Mouse (Mus musculus): ENCODE data around the gene Pnp.
A peak's percentile ranks its signal among the peaks of the same experiment; 100 is the strongest.
"Not testable (repeated sequence)": the region's sequence is repeated elsewhere in the genome, so short reads cannot be mapped to it uniquely, and the experiment has no call there.

Gene Pnp

DNA sequence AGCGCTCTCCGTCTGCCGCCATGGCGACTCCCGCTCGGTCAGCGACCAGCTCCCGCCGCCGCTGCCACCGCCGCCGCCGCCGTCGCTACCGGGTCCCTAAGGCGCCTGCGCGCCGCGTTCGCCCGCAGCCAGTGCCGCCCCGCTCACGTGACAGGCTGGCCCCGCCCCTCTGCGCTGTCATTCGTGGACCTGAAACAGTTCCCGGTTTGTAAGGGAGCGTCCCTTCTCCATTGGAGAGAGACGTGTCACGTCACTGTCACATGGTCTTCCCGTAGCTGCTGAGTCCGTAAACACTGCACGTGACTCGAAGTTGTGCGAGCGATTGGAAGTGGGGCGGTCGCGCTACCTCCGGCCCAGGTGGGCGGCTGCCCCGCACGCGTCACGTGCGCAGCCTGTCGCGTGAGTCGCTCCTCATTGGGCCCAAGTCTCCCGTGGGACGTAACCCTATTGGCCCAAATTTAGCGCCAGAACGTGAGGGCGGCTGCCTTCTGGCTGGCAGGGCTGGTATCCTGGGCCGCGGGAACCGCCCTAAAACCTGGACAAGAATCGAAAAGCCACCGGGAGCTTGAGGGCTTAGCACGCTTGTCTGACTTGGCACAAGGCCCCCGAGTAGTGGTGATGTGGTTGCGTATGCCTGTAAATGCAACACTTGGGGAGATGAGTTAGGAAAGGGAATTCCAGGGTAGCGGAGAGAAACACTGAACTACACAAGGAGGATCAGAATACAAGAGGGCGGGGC, at the start of gene Pnp, which contains the start of gene Pip4p1:
TSS of gene Pnp (plus strand) at position 329 of the 739 bp plus-strand sequence.
TSS of gene Pip4p1 (minus strand) at position 103 of the 739 bp plus-strand sequence.
- DNase-seq (ENCODE audit: low spot score) = peak; percentile 99

DNA sequence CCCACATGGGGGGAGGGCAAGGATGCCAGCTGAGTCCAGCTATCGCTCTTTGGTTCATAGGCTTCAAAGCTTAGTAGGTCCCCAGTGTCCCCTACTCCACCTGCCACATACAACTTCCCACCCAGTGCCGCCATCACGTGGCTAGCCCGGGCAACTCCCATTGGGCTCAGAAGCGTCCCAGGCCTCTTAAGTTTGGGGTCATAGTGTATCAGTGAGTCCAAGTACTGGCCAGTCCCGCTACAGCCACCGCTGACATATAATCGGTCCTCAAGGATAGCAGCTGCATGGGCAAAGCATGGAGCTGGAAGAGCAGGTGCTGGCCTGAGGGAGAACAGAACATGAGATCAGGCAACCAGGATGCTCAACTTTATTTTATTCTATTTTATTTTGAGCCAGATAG, 39.3 kb upstream of the Pnp start:
- no peak for DNase-seq (ENCODE audit: low spot score)

DNA sequence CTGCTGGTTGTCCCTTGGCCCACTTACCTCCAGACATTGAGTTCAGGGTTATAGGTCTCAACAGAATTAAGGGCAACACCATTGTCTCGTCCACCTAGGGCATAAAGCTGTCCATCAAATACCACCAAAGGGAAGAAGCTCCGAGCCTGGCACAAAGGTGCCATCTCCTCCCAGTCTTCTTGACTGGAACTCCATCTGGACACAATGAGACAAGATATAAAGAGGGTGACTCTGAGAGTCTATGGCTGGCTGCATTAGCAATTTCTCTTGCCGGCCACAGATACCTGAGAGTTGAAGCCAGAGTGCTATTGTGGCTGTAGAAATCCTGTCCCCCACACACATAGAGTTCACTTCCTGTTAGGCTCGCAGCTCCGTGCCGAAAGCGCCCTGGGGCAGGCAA, 38.8 kb upstream of the Pnp start:
- DNase-seq (ENCODE audit: low spot score) = no peak

DNA sequence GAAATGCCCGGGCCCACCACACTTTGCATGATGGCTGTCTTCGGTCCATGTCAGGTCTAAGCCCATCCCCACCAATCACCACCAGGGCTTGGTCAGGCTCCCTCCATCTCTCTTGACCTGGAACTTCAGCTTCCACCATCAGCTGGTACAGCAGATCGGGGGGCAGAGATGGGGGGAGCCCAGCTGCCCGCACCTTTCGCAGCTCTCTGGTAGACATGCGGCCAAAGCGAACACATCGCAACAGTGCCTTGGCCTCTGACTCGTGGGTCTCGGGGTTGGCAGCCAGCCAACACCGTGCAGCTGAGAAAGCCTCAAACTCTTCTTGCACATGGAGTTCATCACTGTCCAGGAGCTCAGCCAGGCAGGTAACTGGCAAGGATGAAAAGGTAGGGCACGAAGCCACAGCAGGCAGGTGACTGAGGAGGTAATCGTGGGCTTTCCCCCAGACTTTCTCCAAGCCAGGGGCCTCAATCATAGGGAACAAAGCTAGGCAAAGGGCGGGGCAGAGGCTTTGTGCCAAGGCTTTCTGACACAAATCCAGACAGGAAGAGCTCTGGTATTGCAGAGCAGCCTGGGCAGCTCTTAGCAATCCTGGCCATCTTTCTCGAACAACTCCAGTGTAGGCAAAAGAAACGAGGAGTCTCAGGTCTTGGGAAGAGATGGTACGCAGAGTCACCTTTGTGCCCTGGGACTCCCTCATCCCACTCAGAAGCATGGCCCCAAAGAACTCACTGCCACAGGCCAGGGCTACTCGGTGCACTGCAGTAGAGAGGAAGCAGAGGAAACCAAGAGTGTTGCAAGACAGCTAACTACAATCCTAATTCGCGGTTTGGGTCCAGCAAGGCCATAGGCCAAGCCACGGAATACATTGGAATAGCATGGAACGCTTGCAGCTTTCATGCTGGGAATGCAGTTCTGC, 38.1 kb upstream of the Pnp start:
- no peak for DNase-seq (ENCODE audit: low spot score)

DNA sequence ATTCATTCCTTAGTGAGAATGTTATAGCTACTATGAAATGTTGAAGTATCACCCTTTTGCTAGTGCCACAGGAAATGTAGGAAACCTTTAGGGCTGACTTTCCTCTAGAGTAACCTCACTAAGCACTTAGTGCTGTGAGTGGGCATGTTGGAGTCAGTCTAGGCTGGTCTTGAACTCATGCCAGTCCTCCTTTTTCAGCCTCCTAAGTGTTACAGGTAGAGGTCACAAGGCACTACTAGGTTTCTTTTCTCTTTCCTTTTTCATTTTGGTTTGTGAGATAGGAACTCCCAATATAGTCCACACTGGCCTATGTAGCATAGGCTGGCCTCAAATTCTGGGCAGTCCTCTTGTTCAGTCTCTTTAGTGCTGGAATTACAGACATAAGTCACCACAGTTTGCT, 35.5 kb upstream of the Pnp start:
- no peak for DNase-seq (ENCODE audit: low spot score)

DNA sequence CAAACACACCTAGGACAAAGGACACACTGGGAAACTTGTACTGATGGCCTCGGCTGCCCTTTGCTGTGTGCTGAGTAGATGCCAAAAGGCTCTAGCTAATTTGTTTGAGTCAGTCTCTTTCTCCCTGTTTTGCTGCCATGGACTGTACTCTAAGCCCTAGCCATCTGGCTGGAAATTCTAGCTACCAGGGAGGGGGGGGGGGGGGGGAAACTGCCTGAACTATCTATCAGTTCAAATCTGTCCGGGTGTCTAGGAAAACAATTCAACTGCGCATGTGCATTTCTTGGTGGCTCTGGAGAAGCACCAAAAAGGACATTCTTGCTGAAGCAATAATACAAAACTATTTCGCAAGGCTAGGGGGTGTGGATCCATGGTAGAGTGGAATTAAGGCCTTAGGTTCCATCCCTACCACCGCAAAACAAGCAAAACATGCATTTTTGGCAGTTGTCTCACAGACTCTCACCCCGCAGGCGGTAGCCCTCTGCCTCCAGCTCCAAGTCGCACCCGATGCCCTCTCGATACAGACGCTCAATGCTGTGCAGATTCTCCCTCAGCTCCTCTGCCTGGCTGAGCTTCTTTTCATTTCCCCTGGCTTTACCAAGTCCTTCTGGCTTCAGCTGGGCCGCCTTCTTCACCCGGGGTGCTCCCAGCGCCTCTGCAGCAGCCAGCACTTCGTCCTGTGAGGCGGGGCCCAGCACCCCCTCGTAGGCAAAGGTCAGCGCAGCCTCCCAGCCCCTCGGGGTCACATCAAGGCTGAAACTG, 34.7 kb upstream of the Pnp start:
- peak; percentile 44 for DNase-seq (ENCODE audit: low spot score)

DNA sequence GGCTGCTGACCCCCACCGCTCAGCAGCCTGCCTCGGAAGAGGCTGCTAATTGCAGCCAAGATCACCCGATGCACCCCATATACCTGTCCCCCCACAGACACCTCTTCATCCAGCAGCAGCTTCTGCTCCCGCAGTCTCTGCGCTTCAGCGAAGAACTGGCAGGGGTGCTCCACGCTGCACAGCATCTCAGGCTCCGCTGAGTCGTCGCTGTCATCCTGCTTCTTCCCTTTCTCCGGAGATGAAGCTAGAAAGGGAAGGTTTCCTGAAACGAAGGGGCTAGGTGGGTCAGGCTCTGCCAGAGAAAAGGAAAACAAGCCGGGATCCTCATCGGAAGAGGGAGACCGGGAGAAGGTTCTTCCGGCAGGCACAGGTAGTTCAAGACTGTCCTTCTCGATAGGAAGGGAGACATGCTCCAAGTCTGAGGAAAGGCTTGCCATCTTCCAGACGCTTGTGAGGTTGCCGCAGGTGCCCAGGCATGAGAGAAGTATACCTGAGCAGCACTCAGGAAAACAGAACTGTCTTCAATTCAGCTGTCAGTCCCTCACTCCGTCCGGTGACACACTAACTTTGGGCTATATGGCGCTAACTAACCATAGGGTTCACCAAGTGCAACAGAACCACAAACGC, 34.0 kb upstream of the Pnp start:
- DNase-seq (ENCODE audit: low spot score) = no peak

DNA sequence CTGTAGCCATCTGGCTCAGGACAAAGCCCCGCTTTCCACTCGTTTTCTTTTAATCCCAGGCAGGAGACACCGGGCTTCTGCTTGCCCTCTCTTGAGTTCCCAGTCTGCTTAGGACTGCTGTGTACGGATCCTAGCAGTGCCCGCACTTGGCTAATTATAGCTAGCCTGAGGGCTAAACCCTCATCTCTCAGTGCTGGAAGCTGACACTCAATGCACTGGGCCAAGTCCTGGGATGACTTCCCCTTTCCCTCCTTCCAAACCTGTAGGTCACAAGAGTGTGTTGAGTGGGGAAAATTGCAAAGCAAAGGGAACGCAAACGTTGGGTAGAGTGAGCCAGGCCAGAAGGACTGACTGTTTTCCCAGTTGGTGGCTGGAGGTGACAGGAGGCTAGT, 33.5 kb upstream of the Pnp start, which contains the start of gene Klhl33:
TSS of gene Klhl33 (minus strand) at position 134 of the 392 bp plus-strand sequence.
- DNase-seq (ENCODE audit: low spot score) = no peak

DNA sequence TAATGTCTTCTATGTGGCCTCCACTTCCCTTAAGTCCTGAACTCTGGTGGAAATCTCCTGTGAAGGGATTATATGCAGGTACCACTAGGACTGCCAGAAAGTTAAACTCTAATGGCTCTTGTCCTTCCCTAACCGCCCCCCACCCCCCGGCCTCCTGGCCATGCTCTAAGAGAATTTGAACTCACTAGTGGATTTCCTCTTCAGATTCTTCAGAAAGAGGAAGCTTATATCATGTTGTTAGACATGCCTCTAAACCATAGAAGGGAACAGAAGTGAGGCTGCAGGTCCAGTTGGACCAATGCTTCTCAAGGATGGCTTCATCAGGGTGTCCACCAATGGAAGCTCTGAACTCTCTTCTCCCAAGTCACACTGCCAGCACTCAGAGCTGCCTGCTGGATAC, 32.9 kb upstream of the Pnp start:
- not testable (repeated sequence) for DNase-seq (ENCODE audit: low spot score)

DNA sequence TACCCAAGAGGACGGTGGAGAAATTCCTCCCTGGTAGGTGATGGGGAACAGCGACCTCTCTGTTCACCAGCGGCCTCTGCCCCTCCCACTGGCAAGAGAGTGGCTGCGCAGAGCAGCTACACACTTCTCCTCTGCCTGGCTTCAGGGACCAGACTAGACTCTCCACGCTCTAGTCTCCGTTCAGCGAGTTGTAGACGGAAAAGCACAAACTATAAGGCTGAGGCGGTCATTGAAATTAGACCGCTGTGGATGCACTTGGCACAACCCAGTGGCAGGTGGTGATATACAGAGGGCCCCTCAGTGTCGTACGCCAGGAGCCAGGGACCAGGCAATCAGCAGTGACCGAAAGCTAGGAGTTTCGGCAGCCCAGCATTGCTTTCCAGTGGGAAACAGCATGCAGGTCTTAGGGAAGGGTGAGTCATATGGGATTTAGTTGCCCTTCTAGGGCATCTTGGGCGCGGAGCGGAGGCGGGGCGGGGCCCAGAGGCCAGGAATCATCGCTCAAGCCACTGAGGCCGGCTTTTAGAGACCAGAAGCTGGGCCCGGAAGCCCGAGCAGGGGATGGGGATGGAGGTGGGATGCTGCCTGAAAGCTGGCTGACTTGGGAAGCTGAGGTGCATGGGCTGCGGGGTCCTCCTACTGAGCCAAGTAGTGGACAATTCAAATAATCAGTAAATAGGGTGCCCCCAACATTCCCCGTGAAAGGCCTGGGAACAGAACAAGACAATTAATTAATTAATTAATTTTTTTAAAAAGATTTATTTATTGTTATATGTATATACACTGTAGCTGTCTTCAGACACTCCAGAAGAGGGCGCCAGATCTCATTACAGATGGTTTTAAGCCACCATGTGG, 26.7 kb upstream of the Pnp start:
- no peak for DNase-seq (ENCODE audit: low spot score)

DNA sequence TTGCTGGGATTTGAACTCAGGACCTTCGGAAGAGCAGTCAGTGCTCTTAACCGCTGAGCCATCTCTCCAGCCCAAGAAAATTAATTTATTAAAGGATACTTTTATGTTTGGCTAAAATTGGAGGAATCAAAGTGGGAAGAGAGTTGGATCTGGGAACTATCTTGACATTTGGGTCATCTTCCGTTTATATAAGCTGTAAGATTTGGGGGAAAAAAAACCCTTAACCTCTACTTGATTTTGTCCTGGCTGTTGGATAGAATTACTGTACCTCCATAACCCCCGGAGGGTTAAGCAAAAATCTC, 26.1 kb upstream of the Pnp start:
- DNase-seq (ENCODE audit: low spot score) = no peak

DNA sequence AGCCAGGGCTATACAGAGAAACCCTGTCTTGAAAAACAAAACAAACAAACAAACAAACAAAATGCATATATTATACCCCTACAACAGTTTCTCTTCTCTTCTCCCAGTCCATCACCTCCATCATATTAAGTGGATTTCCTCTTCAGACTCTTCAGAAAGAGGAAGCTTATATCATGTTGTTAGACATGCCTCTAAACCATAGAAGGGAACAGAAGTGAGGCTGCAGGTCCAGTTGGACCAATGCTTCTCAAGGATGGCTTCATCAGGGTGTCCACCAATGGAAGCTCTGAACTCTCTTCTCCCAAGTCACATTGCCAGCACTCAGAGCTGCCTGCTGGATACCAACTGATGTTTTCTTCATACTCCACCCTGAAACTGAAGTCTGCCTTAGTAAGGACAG, 25.6 kb upstream of the Pnp start:
- DNase-seq (ENCODE audit: low spot score) = not testable (repeated sequence)

DNA sequence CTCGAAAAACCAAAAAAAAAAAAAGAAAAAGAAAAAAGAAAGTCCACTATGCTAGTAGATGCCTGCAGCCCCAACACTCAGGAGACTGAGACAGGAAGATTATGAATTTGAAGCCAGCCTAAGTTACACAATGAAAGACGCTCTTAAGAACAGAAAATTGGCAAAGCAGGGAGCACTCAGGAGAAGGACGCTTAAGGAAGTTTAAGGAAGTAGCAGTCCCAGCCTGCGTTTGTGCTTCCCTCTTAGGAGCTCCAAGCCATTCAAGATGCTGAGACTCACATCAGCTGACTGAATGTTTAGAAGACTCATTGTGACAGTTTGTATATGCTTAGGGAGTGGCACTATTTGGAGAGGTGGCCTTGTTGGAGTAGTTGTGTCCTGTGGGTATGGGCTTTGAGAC, 22.8 kb upstream of the Pnp start:
- no peak for DNase-seq (ENCODE audit: low spot score)

DNA sequence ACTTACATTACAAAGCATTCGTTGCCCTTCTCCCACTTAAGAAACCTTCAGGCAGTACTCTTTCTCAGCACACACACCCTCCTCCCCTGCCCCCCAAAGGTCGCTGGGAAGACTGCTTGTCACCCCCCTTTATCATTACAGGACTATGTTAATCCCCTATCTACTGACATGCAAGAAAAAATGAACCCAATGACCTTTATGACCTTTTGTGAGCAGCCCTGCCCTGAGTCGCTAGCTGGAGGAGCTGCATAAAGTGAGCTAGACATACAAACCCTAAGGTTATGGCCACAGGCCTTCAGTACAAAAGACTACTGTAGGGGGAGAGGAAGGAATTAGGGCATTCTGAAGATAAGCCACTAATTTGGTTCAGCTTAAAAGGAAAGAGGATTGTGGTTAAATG, 19.5 kb upstream of the Pnp start:
- no peak for DNase-seq (ENCODE audit: low spot score)

DNA sequence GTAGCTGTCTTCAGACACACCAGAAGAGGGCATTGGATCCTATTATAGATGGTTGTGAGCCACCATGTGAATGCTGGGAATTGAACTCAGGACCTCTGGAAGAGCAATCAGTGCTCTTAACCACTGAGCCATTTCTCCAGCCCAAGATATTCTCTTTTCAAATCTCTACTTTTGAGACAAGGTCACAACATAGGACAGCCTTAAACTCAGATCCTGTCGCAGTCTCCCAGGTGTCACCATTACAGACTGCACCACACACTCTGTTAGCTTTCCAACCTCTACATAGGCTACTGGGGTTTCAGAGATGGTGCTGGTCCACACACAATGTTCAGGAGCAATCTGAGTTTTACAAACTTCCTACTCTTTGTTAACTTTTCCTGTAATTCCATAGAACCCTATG, 7.4 kb upstream of the Pnp start:
- DNase-seq (ENCODE audit: low spot score) = not testable (repeated sequence)

DNA sequence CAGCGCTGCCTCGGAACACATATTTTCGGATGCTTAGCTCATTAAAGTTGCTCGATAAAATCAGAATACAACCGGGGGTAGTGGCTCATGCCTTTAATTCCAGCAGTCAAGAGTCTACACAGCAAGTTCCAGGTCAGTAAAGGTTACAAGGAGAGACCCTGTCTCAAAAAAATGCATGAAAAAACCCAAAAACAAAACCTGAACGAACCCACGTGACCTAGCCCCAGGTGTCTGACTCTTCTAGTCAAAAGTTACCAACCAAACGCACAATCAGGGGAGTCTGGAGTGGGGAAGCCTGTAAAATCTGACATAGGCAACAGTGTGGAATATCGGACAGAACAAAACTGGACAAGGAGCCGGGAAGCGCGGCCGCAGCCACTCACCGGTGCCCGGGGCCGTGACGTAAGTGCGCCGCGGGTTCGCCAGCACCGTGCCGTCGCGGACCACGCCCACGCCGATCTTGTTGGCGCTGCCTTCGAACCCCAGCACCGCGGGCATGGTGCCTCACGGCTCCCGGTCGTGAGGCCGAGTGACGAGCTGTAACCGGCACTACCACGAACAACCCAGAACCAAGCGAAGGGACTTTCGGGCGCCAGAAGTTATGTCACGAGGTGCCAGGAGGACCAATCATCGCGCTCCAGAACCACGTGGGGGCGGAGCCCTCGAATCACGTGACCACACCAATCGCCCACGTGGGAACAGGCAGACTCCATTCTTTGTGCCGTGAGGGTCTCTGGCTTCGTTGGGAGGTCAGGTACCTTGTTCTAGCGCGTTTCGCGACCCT, 6.4 kb upstream of the Pnp start, which contains the start of the genes Osgep and Apex1:
TSS of gene Osgep (minus strand) at position 613 of the 784 bp plus-strand sequence.
TSS of gene Apex1 (plus strand) at position 688 of the 784 bp plus-strand sequence.
- DNase-seq (ENCODE audit: low spot score) = peak; percentile 90

DNA sequence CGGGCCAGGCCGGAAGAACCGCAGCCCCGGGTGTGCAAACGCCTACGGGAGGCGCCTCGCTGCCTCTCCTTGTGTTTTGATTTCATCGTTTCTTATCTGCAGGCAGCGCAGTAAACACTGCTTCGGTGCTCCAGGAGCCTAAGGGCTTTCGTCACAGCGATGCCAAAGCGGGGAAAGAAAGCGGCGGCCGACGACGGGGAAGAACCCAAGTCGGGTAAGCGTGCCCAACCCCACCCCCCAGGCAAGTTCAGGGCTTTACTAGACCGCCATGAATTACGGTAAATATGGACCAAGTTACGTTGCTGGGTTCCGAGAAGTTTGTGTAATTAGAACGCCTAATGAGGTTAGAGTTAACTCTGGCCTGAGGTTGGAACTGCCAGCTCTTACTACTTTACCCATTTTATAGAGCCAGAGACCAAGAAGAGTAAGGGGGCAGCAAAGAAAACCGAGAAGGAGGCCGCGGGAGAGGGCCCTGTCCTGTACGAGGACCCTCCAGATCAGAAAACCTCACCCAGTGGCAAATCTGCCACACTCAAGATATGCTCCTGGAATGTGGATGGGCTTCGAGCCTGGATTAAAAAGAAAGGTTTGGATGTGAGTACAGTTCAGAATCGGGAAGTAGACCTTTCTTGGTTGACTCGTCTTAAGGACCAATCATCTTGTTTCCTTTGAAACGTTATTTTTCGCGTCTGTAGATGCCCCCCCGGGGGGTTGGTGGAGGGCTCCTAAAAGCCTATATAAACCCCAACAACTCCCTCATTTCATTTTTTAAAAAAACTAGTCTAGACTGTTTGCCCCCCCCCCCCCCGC, 5.6 kb upstream of the Pnp start:
- DNase-seq (ENCODE audit: low spot score) = no peak

DNA sequence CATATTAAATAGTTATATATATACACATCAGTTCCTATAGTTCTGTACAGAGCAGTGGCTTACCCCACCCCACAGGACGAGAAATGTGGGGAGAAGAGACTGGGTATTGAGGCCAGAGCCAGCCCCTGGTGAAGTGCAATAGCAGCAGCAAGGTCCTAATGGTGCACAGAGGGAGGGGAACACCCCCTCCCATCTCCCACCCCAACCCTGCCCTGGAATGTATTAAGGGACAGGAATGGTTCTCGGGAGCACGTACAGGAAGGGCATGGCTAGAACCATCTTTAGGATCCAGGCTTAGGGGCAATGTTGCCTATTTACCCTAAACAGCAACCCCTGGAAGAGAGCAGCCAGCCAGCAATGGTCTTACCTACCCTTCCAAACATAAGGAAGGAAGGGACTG, 3.5 kb upstream of the Pnp start:
- DNase-seq (ENCODE audit: low spot score) = no peak

DNA sequence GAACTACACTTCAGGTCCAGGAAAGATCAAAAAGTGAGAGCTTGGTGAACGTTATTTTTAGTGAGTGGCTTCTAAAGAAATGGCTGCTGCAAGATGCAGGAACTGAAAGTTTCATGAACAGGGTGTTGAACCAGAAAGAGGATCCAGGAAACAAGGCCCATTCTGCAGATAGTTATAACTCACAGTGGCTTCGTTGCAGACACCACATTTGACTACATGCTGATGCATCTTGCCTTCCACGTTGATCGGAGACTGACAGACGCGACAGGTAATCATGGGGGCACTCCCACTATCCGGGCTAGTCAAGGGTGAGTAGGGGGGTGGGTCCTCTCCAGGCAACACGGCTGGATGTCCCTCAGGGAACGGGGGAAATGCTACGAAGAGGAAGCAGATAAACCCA, 931 bp upstream of the Pnp start:
- DNase-seq (ENCODE audit: low spot score) = no peak
